Mouse (Mus musculus): Measurements from ENCODE around the gene 4931429L15Rik. TPM values are rescaled to one million over a fixed set of nuclear protein-coding genes. Genes with fewer than 3 reads are reported as not detected.
"Not testable (repeated sequence)": the region's sequence is repeated elsewhere in the genome, so short reads cannot be mapped to it uniquely, and the experiment has no call there.

4931429L15Rik gene
- polyA plus RNA-seq, 1 experiment, result not detected

GRCm38 (mm10) chr9:46345887-46346665, 26.3 kb upstream of the 4931429L15Rik start:
- H3K4me3 ChIP-seq (ENCODE audit: extremely low read depth, insufficient read depth, insufficient read length), result no peak overlapping the region
- H3K27me3 ChIP-seq (ENCODE audit: control insufficient read depth, insufficient read depth, low read length), result no peaks in the 10 kb centered on the region; the same call in 1 of the 2 replicates
- H3K4me1 ChIP-seq (ENCODE audit: control insufficient read depth, insufficient read depth, insufficient read length), result no peaks in the 10 kb centered on the region
- TF ChIP-seq POLR2A (IDR thresholded peaks at IDR 0.05; ENCODE audit: low read depth, low read length), result no peak
- no peak for TF ChIP-seq CTCF (IDR thresholded peaks at IDR 0.05; ENCODE audit: extremely low read depth, insufficient read depth, insufficient read length, insufficient replicate concordance)
- 91% methylated on average over 4 of the region's 4 CpGs for WGBS
- H3K27ac ChIP-seq (ENCODE audit: insufficient read depth, low read length), result no peak overlapping the region
- no peaks in the 10 kb centered on the region for H3K36me3 ChIP-seq (ENCODE audit: control insufficient read depth, insufficient read depth, low read length)
- DNase-seq (ENCODE audit: low read depth in 1 of 2, low spot score in 2 of 2), result no peak

GRCm38 (mm10) chr9:46339051-46339652, 19.4 kb upstream of the 4931429L15Rik start:
- no peaks in the 10 kb centered on the region for H3K27me3 ChIP-seq (ENCODE audit: control insufficient read depth, insufficient read depth, low read length)
- WGBS, result 81% methylated on average over 4 of the region's 4 CpGs

GRCm38 (mm10) chr9:46338384-46338783, 18.6 kb upstream of the 4931429L15Rik start:
- H3K36me3 ChIP-seq (ENCODE audit: control insufficient read depth, insufficient read depth, low read length), result no peaks in the 10 kb centered on the region
- H3K27me3 ChIP-seq (ENCODE audit: control insufficient read depth, insufficient read depth, low read length), result no peaks in the 10 kb centered on the region
- TF ChIP-seq CTCF (IDR thresholded peaks at IDR 0.05; ENCODE audit: extremely low read depth, insufficient read depth, insufficient read length, insufficient replicate concordance), result no peak
- TF ChIP-seq POLR2A (IDR thresholded peaks at IDR 0.05; ENCODE audit: low read depth, low read length), result no peak
- no peaks in the 10 kb centered on the region for H3K4me1 ChIP-seq (ENCODE audit: control insufficient read depth, insufficient read depth, insufficient read length)
- H3K27ac ChIP-seq (ENCODE audit: insufficient read depth, low read length), result no peak overlapping the region
- no peak for DNase-seq (ENCODE audit: low read depth in 1 of 2, low spot score in 2 of 2)
- H3K4me3 ChIP-seq (ENCODE audit: extremely low read depth, insufficient read depth, insufficient read length), result no peak overlapping the region
- WGBS, result 60% methylated on average over 4 of the region's 4 CpGs

More at GRCm38 (mm10) chr9:46339051-46339652, 19.4 kb upstream of the 4931429L15Rik start:
- Histone ChIP-seq H3K4me3 (ENCODE audit: extremely low read depth, insufficient read depth, insufficient read length) (no peak overlapping the region), H3K36me3 (ENCODE audit: control insufficient read depth, insufficient read depth, low read length) (no peaks in the 10 kb centered on the region), H3K4me1 (ENCODE audit: control insufficient read depth, insufficient read depth, insufficient read length) (no peaks in the 10 kb centered on the region), H3K27ac (ENCODE audit: insufficient read depth, low read length) (no peak overlapping the region)
- DNase-seq (ENCODE audit: low read depth in 1 of 2, low spot score in 2 of 2), result no peak
- TF ChIP-seq CTCF (IDR thresholded peaks at IDR 0.05; ENCODE audit: extremely low read depth, insufficient read depth, insufficient read length, insufficient replicate concordance) (no peak), POLR2A (IDR thresholded peaks at IDR 0.05; ENCODE audit: low read depth, low read length) (no peak)

- Histone ChIP-seq H3K4me1 (ENCODE audit: control insufficient read depth, insufficient read depth, insufficient read length) (no peaks in the 10 kb centered on the region), H3K36me3 (ENCODE audit: control insufficient read depth, insufficient read depth, low read length) (no peaks in the 10 kb centered on the region), H3K27me3 (ENCODE audit: control insufficient read depth, insufficient read depth, low read length) (no peaks in the 10 kb centered on the region), H3K27ac (ENCODE audit: insufficient read depth, low read length) (no peak overlapping the region), H3K4me3 (ENCODE audit: extremely low read depth, insufficient read depth, insufficient read length) (no peak overlapping the region)
- no peak for DNase-seq (ENCODE audit: low read depth in 1 of 2, low spot score in 2 of 2)
- TF ChIP-seq CTCF (IDR thresholded peaks at IDR 0.05; ENCODE audit: extremely low read depth, insufficient read depth, insufficient read length, insufficient replicate concordance) (no peak), POLR2A (IDR thresholded peaks at IDR 0.05; ENCODE audit: low read depth, low read length) (no peak)
- WGBS, result 38% methylated on average over 3 of the region's 3 CpGs
Measured at GRCm38 (mm10) chr9:46337852-46338291, 18.1 kb upstream of the 4931429L15Rik start.

GRCm38 (mm10) chr9:46337331-46337730, 17.5 kb upstream of the 4931429L15Rik start:
- no peaks in the 10 kb centered on the region for H3K4me1 ChIP-seq (ENCODE audit: control insufficient read depth, insufficient read depth, insufficient read length)
- H3K27ac ChIP-seq (ENCODE audit: insufficient read depth, low read length), result no peak overlapping the region
- H3K4me3 ChIP-seq (ENCODE audit: extremely low read depth, insufficient read depth, insufficient read length), result no peak overlapping the region
- TF ChIP-seq CTCF (IDR thresholded peaks at IDR 0.05; ENCODE audit: extremely low read depth, insufficient read depth, insufficient read length, insufficient replicate concordance), result no peak
- no peak for DNase-seq (ENCODE audit: low read depth in 1 of 2, low spot score in 2 of 2)
- H3K36me3 ChIP-seq (ENCODE audit: control insufficient read depth, insufficient read depth, low read length), result no peaks in the 10 kb centered on the region
- no peaks in the 10 kb centered on the region for H3K27me3 ChIP-seq (ENCODE audit: control insufficient read depth, insufficient read depth, low read length)
- 79% methylated on average over 7 of the region's 7 CpGs for WGBS

- H3K4me1 ChIP-seq (ENCODE audit: control insufficient read depth, insufficient read depth, insufficient read length); DNase-seq (ENCODE audit: low read depth in 1 of 2, low spot score in 2 of 2); H3K4me3 ChIP-seq (ENCODE audit: extremely low read depth, insufficient read depth, insufficient read length); H3K27ac ChIP-seq (ENCODE audit: insufficient read depth, low read length); H3K36me3 ChIP-seq (ENCODE audit: control insufficient read depth, insufficient read depth, low read length); H3K27me3 ChIP-seq (ENCODE audit: control insufficient read depth, insufficient read depth, low read length): not testable (repeated sequence)
- 85% methylated on average over 13 of the region's 14 CpGs for WGBS
Measured at GRCm38 (mm10) chr9:46336294-46336693, 16.5 kb upstream of the 4931429L15Rik start.

GRCm38 (mm10) chr9:46335461-46335995, 15.7 kb upstream of the 4931429L15Rik start:
- Histone ChIP-seq H3K4me1 (ENCODE audit: control insufficient read depth, insufficient read depth, insufficient read length) (no peaks in the 10 kb centered on the region), H3K27me3 (ENCODE audit: control insufficient read depth, insufficient read depth, low read length) (no peaks in the 10 kb centered on the region), H3K36me3 (ENCODE audit: control insufficient read depth, insufficient read depth, low read length) (no peaks in the 10 kb centered on the region), H3K27ac (ENCODE audit: insufficient read depth, low read length) (no peak overlapping the region), H3K4me3 (ENCODE audit: extremely low read depth, insufficient read depth, insufficient read length) (no peak overlapping the region)
- WGBS, result 82% methylated on average over 10 of the region's 10 CpGs
- TF ChIP-seq CTCF (IDR thresholded peaks at IDR 0.05; ENCODE audit: extremely low read depth, insufficient read depth, insufficient read length, insufficient replicate concordance), result no peak
- no peak for TF ChIP-seq POLR2A (IDR thresholded peaks at IDR 0.05; ENCODE audit: low read depth, low read length)
- DNase-seq (ENCODE audit: low read depth in 1 of 2, low spot score in 2 of 2), result no peak
